Mouse (Mus musculus) C2C12 (cell line): ENCODE measurements at regions not wholly inside any gene's neighbourhood (a gene's known extent, or its start where the extent isn't known, plus 50 kb on each side); places are given as distances from the start of the nearest gene placed in this dataset.

Experiments used
- CEBPB ChIP-seq: IDR thresholded peaks from one replicate; pipeline ENCODE4 v1.6.1; 2011; ENCODE audit warnings: low read depth, mild to moderate bottlenecking, control low read depth, moderate library complexity
- CTCF ChIP-seq: IDR thresholded peaks from one replicate; pipeline ENCODE4 v1.5.1; 2011; ENCODE audit not compliant: control insufficient read depth, insufficient read depth, insufficient read length
- MYOD1 ChIP-seq: IDR thresholded peaks from one replicate; pipeline ENCODE4 v1.6.1; 2011; ENCODE audit warnings: low read depth; ENCODE audit not compliant: control insufficient read depth, insufficient read length
- USF1 ChIP-seq: IDR thresholded peaks from one replicate; pipeline ENCODE4 v1.6.1; 2011; ENCODE audit warnings: low read depth, mild to moderate bottlenecking, control low read depth, moderate library complexity

DNA sequence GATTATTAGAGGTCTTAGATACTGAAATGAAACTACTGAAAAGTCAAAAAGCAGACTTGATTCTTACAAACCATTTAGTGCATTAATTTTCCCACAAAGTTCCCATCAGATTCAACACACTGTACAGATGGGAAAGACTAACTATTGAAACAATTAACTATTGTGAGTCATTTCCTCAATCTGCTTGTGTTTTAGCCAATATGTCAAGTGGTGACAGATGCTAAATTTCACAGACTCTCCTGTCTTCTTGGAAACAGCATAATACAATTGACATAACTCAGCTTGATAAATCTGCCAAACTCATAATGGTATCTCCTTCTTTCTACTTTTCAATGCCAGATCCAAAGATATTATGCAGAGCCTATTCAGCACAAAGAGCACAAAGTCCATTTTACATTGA, 213.0 kb upstream of the Gm10306 start:
- no peak for TF ChIP-seq CTCF
- TF ChIP-seq MYOD1: no peak
- TF ChIP-seq USF1: no peak
- TF ChIP-seq CEBPB: no peak
